Mouse (Mus musculus): Measurements from ENCODE around the gene Acsl6. TPM values are rescaled to one million over a fixed set of nuclear protein-coding genes. Genes with fewer than 3 reads are reported as not detected.

Acsl6 gene
- total and polyA plus RNA-seq, 3 experiments = 2.8 to 7.9 TPM; not detected in 1

- Histone ChIP-seq H3K4me1 (ENCODE audit: control insufficient read depth in 1 of 2, insufficient read depth in 2 of 2, low read length in 2 of 2) (peaks cover 29 to 35% of the 10 kb centered on the region in 2 experiments), H3K9ac (ENCODE audit: control insufficient read depth, low read depth, low read length, poor library complexity, severe bottlenecking) (no peak overlapping the region), H3K36me3 (ENCODE audit: control insufficient read depth in 1 of 2, insufficient read depth in 2 of 2, low read length in 2 of 2) (peaks cover 0 to 22% of the 10 kb centered on the region in 2 experiments; a peak in 2 of 4 replicates), H3K9me3 (replicated peaks; ENCODE audit: insufficient read depth, low read length) (no peaks in the 10 kb centered on the region), H3K27me3 (ENCODE audit: control insufficient read depth in 1 of 2, insufficient read depth in 2 of 2, low read length in 2 of 2) (no peaks in the 10 kb centered on the region), H3K27ac (ENCODE audit: control insufficient read depth, low read depth, low read length) (no peak overlapping the region), H3K79me2 (ENCODE audit: control insufficient read depth, insufficient read depth, low read length, poor library complexity) (no peaks in the 10 kb centered on the region), H3K4me3 (ENCODE audit: control insufficient read depth in 1 of 2, insufficient read depth in 1 of 2, low read depth in 2 of 2, low read length in 2 of 2) (no peak overlapping the region)
- no peak for TF ChIP-seq ZC3H11A (IDR thresholded peaks at IDR 0.05; ENCODE audit: low read depth, low read length)
- no peak for TF ChIP-seq TBP (IDR thresholded peaks at IDR 0.05; ENCODE audit: low read depth, low read length)
- TF ChIP-seq MAZ (IDR thresholded peaks at IDR 0.05; ENCODE audit: low read depth, low read length) = no peak
- no peak for DNase-seq (ENCODE audit: low read depth, low spot score)
These were observed 7.0 kb downstream of the Acsl6 start for GRCm38 (mm10) chr11:54310588-54310987.

GRCm38 (mm10) chr11:54312021-54312420, 8.4 kb downstream of the Acsl6 start:
- peak; percentile 23 for DNase-seq (ENCODE audit: low read depth, low spot score)
- Histone ChIP-seq H3K27ac (ENCODE audit: control insufficient read depth, low read depth, low read length) (no peak overlapping the region), H3K27me3 (ENCODE audit: control insufficient read depth in 1 of 2, insufficient read depth in 2 of 2, low read length in 2 of 2) (no peaks in the 10 kb centered on the region), H3K4me3 (ENCODE audit: control insufficient read depth in 1 of 2, insufficient read depth in 1 of 2, low read depth in 2 of 2, low read length in 2 of 2) (no peak overlapping the region), H3K79me2 (ENCODE audit: control insufficient read depth, insufficient read depth, low read length, poor library complexity) (no peaks in the 10 kb centered on the region), H3K9me3 (replicated peaks; ENCODE audit: insufficient read depth, low read length) (no peaks in the 10 kb centered on the region), H3K36me3 (ENCODE audit: control insufficient read depth in 1 of 2, insufficient read depth in 2 of 2, low read length in 2 of 2) (peaks cover 0 to 22% of the 10 kb centered on the region in 2 experiments; a peak in 2 of 4 replicates), H3K9ac (ENCODE audit: control insufficient read depth, low read depth, low read length, poor library complexity, severe bottlenecking) (no peak overlapping the region), H3K4me1 (ENCODE audit: control insufficient read depth in 1 of 2, insufficient read depth in 2 of 2, low read length in 2 of 2) (peaks cover 29 to 35% of the 10 kb centered on the region in 2 experiments)
- TF ChIP-seq SIN3A (IDR thresholded peaks at IDR 0.05; ENCODE audit: low read length) (no peak), ZMIZ1 (IDR thresholded peaks at IDR 0.05; ENCODE audit: low read depth, low read length) (no peak), HCFC1 (IDR thresholded peaks at IDR 0.05; ENCODE audit: low read depth, low read length) (no peak), MYB (IDR thresholded peaks at IDR 0.05; ENCODE audit: low read depth, low read length) (no peak), MXI1 (IDR thresholded peaks at IDR 0.05; ENCODE audit: low read depth, low read length) (no peak), USF2 (IDR thresholded peaks at IDR 0.05; ENCODE audit: borderline replicate concordance in 1 of 2, insufficient read depth in 1 of 2, low read depth in 1 of 2, low read length in 2 of 2) (no peak), RAD21 (IDR thresholded peaks at IDR 0.05; ENCODE audit: low read depth, low read length) (no peak), ZC3H11A (IDR thresholded peaks at IDR 0.05; ENCODE audit: low read depth, low read length) (no peak)

DNA sequence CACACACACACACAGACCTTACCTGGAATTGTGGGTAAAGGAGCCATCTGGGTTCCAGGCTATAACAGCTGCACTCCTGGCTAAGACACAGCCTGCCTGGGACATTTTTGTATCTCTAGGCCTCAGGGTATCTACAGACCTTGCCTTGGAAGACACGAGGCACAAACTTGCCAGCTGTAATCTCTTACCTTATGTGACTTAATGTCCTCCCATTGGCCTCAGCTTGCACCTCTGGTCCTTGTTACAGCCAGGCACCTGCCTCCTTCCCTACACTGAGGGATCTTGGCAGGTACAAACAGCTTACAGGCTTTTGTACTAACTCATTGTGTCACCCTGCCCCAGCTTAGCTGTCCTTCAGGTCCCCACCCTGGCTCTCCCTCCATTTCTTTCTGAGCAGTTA, 9.0 kb downstream of the Acsl6 start:
- peak; percentile 54 for DNase-seq (ENCODE audit: low read depth, low spot score)
- Histone ChIP-seq H3K27me3 (ENCODE audit: control insufficient read depth in 1 of 2, insufficient read depth in 2 of 2, low read length in 2 of 2) (no peaks in the 10 kb centered on the region), H3K4me3 (ENCODE audit: control insufficient read depth in 1 of 2, insufficient read depth in 1 of 2, low read depth in 2 of 2, low read length in 2 of 2) (no peak overlapping the region), H3K9me3 (replicated peaks; ENCODE audit: insufficient read depth, low read length) (no peaks in the 10 kb centered on the region), H3K4me1 (ENCODE audit: control insufficient read depth in 1 of 2, insufficient read depth in 2 of 2, low read length in 2 of 2) (peaks cover 29 to 35% of the 10 kb centered on the region in 2 experiments), H3K36me3 (ENCODE audit: control insufficient read depth in 1 of 2, insufficient read depth in 2 of 2, low read length in 2 of 2) (peaks cover 0 to 22% of the 10 kb centered on the region in 2 experiments; a peak in 2 of 4 replicates), H3K27ac (ENCODE audit: control insufficient read depth, low read depth, low read length) (peak overlapping the region; percentile 54), H3K79me2 (ENCODE audit: control insufficient read depth, insufficient read depth, low read length, poor library complexity) (no peaks in the 10 kb centered on the region), H3K9ac (ENCODE audit: control insufficient read depth, low read depth, low read length, poor library complexity, severe bottlenecking) (no peak overlapping the region)
- TF ChIP-seq TAL1 (IDR thresholded peaks at IDR 0.05; ENCODE audit: low read length) = peak; percentile 9; the same call in 1 of the 2 replicates
- no peak for TF ChIP-seq GABPA (IDR thresholded peaks at IDR 0.05; ENCODE audit: low read depth, low read length)
- no peak for TF ChIP-seq SIN3A (IDR thresholded peaks at IDR 0.05; ENCODE audit: low read length)
- TF ChIP-seq CHD1 (IDR thresholded peaks at IDR 0.05; ENCODE audit: low read depth, low read length) = no peak
- peak; percentile 63; the same call in 1 of the 2 replicates for TF ChIP-seq TCF12 (IDR thresholded peaks at IDR 0.05; ENCODE audit: low read depth, low read length)
- peak; percentile 38 for TF ChIP-seq MAX (IDR thresholded peaks at IDR 0.05; ENCODE audit: low read length)
- TF ChIP-seq NELFE (IDR thresholded peaks at IDR 0.05; ENCODE audit: low read depth, low read length) = no peak
- TF ChIP-seq ZC3H11A (IDR thresholded peaks at IDR 0.05; ENCODE audit: low read depth, low read length) = no peak
- TF ChIP-seq MAFK (IDR thresholded peaks at IDR 0.05; ENCODE audit: borderline replicate concordance, low read depth, low read length) = no peak
- peak; percentile 43; the same call in 1 of the 2 replicates for TF ChIP-seq MXI1 (IDR thresholded peaks at IDR 0.05; ENCODE audit: low read depth, low read length)
- TF ChIP-seq BHLHE40 (IDR thresholded peaks at IDR 0.05; ENCODE audit: borderline replicate concordance, low read depth, low read length) = no peak
